Mouse (Mus musculus): ENCODE measurements around the gene Nfatc2ip.
"Not testable (repeated sequence)": the region's sequence is repeated elsewhere in the genome, so short reads cannot be mapped to it uniquely, and the experiment has no call there.

The Nfatc2ip gene

GRCm38 (mm10) chr7:126408686-126409085 is 12.1 kb upstream of the Nfatc2ip start:
- DNase-seq (ENCODE audit: low read depth, low spot score) = no peak

GRCm38 (mm10) chr7:126402518-126402917 is 6.0 kb upstream of the Nfatc2ip start:
- not testable (repeated sequence) for DNase-seq (ENCODE audit: low read depth, low spot score)

- peak; percentile 85 for DNase-seq (ENCODE audit: low read depth, low spot score)
Measured at GRCm38 (mm10) chr7:126399548-126399947, 3.0 kb upstream of the Nfatc2ip start.

GRCm38 (mm10) chr7:126397822-126398221 is 1.3 kb upstream of the Nfatc2ip start:
- DNase-seq (ENCODE audit: low read depth, low spot score) = no peak

GRCm38 (mm10) chr7:126397221-126397620 is 684 bp upstream of the Nfatc2ip start:
- no peak for DNase-seq (ENCODE audit: low read depth, low spot score)

- DNase-seq (ENCODE audit: low read depth, low spot score) = not testable (repeated sequence)
Measured at GRCm38 (mm10) chr7:126392086-126392884, 4.3 kb downstream of the Nfatc2ip start.

GRCm38 (mm10) chr7:126388185-126388584 is 8.4 kb downstream of the Nfatc2ip start:
- DNase-seq (ENCODE audit: low read depth, low spot score) = no peak

- no peak for DNase-seq (ENCODE audit: low read depth, low spot score)
Measured at GRCm38 (mm10) chr7:126383565-126383964, 13.0 kb downstream of the Nfatc2ip start.

GRCm38 (mm10) chr7:126377278-126378158 is 19.0 kb downstream of the Nfatc2ip start, which contains the start of gene Spns1:
Gene Spns1 (minus strand): TSS chr7:126377450.
- peak; percentile 97 for DNase-seq (ENCODE audit: low read depth, low spot score)

GRCm38 (mm10) chr7:126376903-126377277 is 19.6 kb downstream of the Nfatc2ip start:
- no peak for DNase-seq (ENCODE audit: low read depth, low spot score)

GRCm38 (mm10) chr7:126375012-126375411 is 21.5 kb downstream of the Nfatc2ip start:
- no peak for DNase-seq (ENCODE audit: low read depth, low spot score)

- no peak for DNase-seq (ENCODE audit: low read depth, low spot score)
Measured at GRCm38 (mm10) chr7:126374526-126374925, 22.0 kb downstream of the Nfatc2ip start.

GRCm38 (mm10) chr7:126373007-126373406 is 23.5 kb downstream of the Nfatc2ip start:
- no peak for DNase-seq (ENCODE audit: low read depth, low spot score)

GRCm38 (mm10) chr7:126369393-126369792 is 27.1 kb downstream of the Nfatc2ip start, which contains the start of gene Lat:
Gene Lat (minus strand): TSS chr7:126369570.
- peak; percentile 91 for DNase-seq (ENCODE audit: low read depth, low spot score)

- no peak for DNase-seq (ENCODE audit: low read depth, low spot score)
Measured at GRCm38 (mm10) chr7:126368367-126368766, 28.2 kb downstream of the Nfatc2ip start.

- DNase-seq (ENCODE audit: low read depth, low spot score) = peak; percentile 75
Measured at GRCm38 (mm10) chr7:126367636-126368035, 28.9 kb downstream of the Nfatc2ip start.

- DNase-seq (ENCODE audit: low read depth, low spot score) = no peak
Measured at GRCm38 (mm10) chr7:126363038-126363437, 33.5 kb downstream of the Nfatc2ip start.

- DNase-seq (ENCODE audit: low read depth, low spot score) = no peak
Measured at GRCm38 (mm10) chr7:126359049-126359448, 37.5 kb downstream of the Nfatc2ip start.

- DNase-seq (ENCODE audit: low read depth, low spot score) = peak; percentile 59
Measured at GRCm38 (mm10) chr7:126358413-126358812, 38.1 kb downstream of the Nfatc2ip start.

- DNase-seq (ENCODE audit: low read depth, low spot score) = peak; percentile 75
Measured at GRCm38 (mm10) chr7:126357838-126358237, 38.7 kb downstream of the Nfatc2ip start.

- DNase-seq (ENCODE audit: low read depth, low spot score) = peak; percentile 68
Measured at GRCm38 (mm10) chr7:126356793-126357591, 39.5 kb downstream of the Nfatc2ip start.

All from CD4-positive helper T cell, adult 2 months (primary cell).